Mouse (Mus musculus) retina, postnatal 1 day (tissue): ENCODE data around the gene Pth1r.

Source experiments
- DNase-seq: peaks from one replicate; pipeline ENCODE4 v3.0.0-alpha.2; 2012

Gene Pth1r

GRCm38 (mm10) chr9:110681817-110682216 lies 65.1 kb downstream of the Pth1r start:
- peak; percentile 71 for DNase-seq

GRCm38 (mm10) chr9:110680736-110681507 lies 66.0 kb downstream of the Pth1r start:
- no peak for DNase-seq

GRCm38 (mm10) chr9:110678886-110679285 lies 68.1 kb downstream of the Pth1r start:
- DNase-seq = no peak

- DNase-seq = no peak
Observed at GRCm38 (mm10) chr9:110676492-110676911, 70.4 kb downstream of the Pth1r start.

- no peak for DNase-seq
Observed at GRCm38 (mm10) chr9:110673107-110673752, 73.7 kb downstream of the Pth1r start.

GRCm38 (mm10) chr9:110672462-110673106 lies 74.4 kb downstream of the Pth1r start:
- DNase-seq = peak; percentile 49
